Mouse (Mus musculus): ENCODE measurements around the gene Shpk. TPM values are rescaled to one million over a fixed set of nuclear protein-coding genes. Genes with fewer than 3 reads are reported as not detected.

Gene Shpk
- polyA plus RNA-seq, 1 experiment from 2014 or later: 1.8 TPM

- no peak within 1 kb of the TSS for H3K9ac ChIP-seq (replicated peaks)
- no peak within 1 kb of the TSS for H3K27ac ChIP-seq
- peaks cover 4% of the 10 kb centered on the region for H3K9me3 ChIP-seq
- H3K4me3 ChIP-seq (replicated peaks): no peak within 1 kb of the TSS
- H3K27me3 ChIP-seq: no peaks in the 10 kb centered on the region
- H3K4me1 ChIP-seq (replicated peaks): no peaks in the 10 kb centered on the region
- ATAC-seq: peak; percentile 40; the same call in 1 of the 2 replicates
- no peaks in the 10 kb centered on the region for H3K36me3 ChIP-seq
- 85% methylated on average over 5 of the region's 5 CpGs for WGBS
- no peak within 1 kb of the TSS for H3K4me2 ChIP-seq (replicated peaks)
Observed at GRCm38 (mm10) chr11:73233992-73234391, 34.7 kb downstream of the Shpk start, which contains the start of gene Trpv1. TSS of gene Trpv1 (plus strand) at chr11:73234292.

- WGBS: 49% methylated on average over 5 of the region's 5 CpGs
- no peaks in the 10 kb centered on the region for H3K9me3 ChIP-seq
- H3K27me3 ChIP-seq: no peaks in the 10 kb centered on the region
- no peak for ATAC-seq
- no peaks in the 10 kb centered on the region for H3K36me3 ChIP-seq
- no peak overlapping the region for H3K9ac ChIP-seq (replicated peaks)
- H3K4me1 ChIP-seq (replicated peaks): no peaks in the 10 kb centered on the region
- no peak overlapping the region for H3K4me3 ChIP-seq (replicated peaks)
- no peak overlapping the region for H3K27ac ChIP-seq
- no peak overlapping the region for H3K4me2 ChIP-seq (replicated peaks)
Observed at GRCm38 (mm10) chr11:73235990-73236701, 36.9 kb downstream of the Shpk start.

- no peaks in the 10 kb centered on the region for H3K9me3 ChIP-seq
- H3K4me3 ChIP-seq (replicated peaks): no peak overlapping the region
- no peak overlapping the region for H3K4me2 ChIP-seq (replicated peaks)
- no peaks in the 10 kb centered on the region for H3K36me3 ChIP-seq
- no peak overlapping the region for H3K27ac ChIP-seq
- no peaks in the 10 kb centered on the region for H3K27me3 ChIP-seq
- ATAC-seq: no peak
- no peaks in the 10 kb centered on the region for H3K4me1 ChIP-seq (replicated peaks)
- no peak overlapping the region for H3K9ac ChIP-seq (replicated peaks)
- WGBS: 85% methylated on average over 3 of the region's 3 CpGs
Observed at GRCm38 (mm10) chr11:73236731-73237130, 37.5 kb downstream of the Shpk start.

- WGBS: 89% methylated on average over 6 of the region's 6 CpGs
- Histone ChIP-seq H3K4me1 (replicated peaks) (no peaks in the 10 kb centered on the region), H3K4me3 (replicated peaks) (no peak overlapping the region), H3K36me3 (no peaks in the 10 kb centered on the region), H3K27ac (no peak overlapping the region), H3K9me3 (no peaks in the 10 kb centered on the region), H3K4me2 (replicated peaks) (no peak overlapping the region), H3K27me3 (no peaks in the 10 kb centered on the region), H3K9ac (replicated peaks) (no peak overlapping the region)
- no peak for ATAC-seq
Observed at GRCm38 (mm10) chr11:73242199-73242598, 42.9 kb downstream of the Shpk start.

- Histone ChIP-seq H3K27me3 (no peaks in the 10 kb centered on the region), H3K4me2 (replicated peaks) (no peak overlapping the region), H3K4me1 (replicated peaks) (no peaks in the 10 kb centered on the region), H3K36me3 (no peaks in the 10 kb centered on the region), H3K9me3 (no peaks in the 10 kb centered on the region), H3K4me3 (replicated peaks) (no peak overlapping the region), H3K9ac (replicated peaks) (no peak overlapping the region), H3K27ac (no peak overlapping the region)
- ATAC-seq: no peak
- 87% methylated on average over 4 of the region's 4 CpGs for WGBS
Observed at GRCm38 (mm10) chr11:73242777-73243176, 43.5 kb downstream of the Shpk start.

GRCm38 (mm10) chr11:73257362-73257945 lies 58.2 kb downstream of the Shpk start:
- no peak overlapping the region for H3K9ac ChIP-seq (replicated peaks)
- ATAC-seq: no peak
- WGBS: 78% methylated on average over 4 of the region's 4 CpGs

GRCm38 (mm10) chr11:73258664-73259063 lies 59.4 kb downstream of the Shpk start:
- H3K4me2 ChIP-seq (replicated peaks): no peak overlapping the region
- H3K27me3 ChIP-seq: no peaks in the 10 kb centered on the region
- no peak overlapping the region for H3K27ac ChIP-seq
- no peaks in the 10 kb centered on the region for H3K36me3 ChIP-seq
- no peak for ATAC-seq
- no peaks in the 10 kb centered on the region for H3K9me3 ChIP-seq
- no peak overlapping the region for H3K4me3 ChIP-seq (replicated peaks)
- H3K4me1 ChIP-seq (replicated peaks): no peaks in the 10 kb centered on the region
- H3K9ac ChIP-seq (replicated peaks): no peak overlapping the region

More at GRCm38 (mm10) chr11:73257362-73257945, 58.2 kb downstream of the Shpk start:
- Histone ChIP-seq H3K9me3 (no peaks in the 10 kb centered on the region), H3K4me2 (replicated peaks) (no peak overlapping the region), H3K27me3 (no peaks in the 10 kb centered on the region), H3K27ac (no peak overlapping the region), H3K36me3 (no peaks in the 10 kb centered on the region), H3K4me1 (replicated peaks) (no peaks in the 10 kb centered on the region), H3K4me3 (replicated peaks) (no peak overlapping the region)

- H3K36me3 ChIP-seq: no peaks in the 10 kb centered on the region
- no peak for ATAC-seq
- no peak overlapping the region for H3K4me3 ChIP-seq (replicated peaks)
- no peaks in the 10 kb centered on the region for H3K4me1 ChIP-seq (replicated peaks)
- H3K4me2 ChIP-seq (replicated peaks): no peak overlapping the region
- no peak overlapping the region for H3K27ac ChIP-seq
- no peaks in the 10 kb centered on the region for H3K27me3 ChIP-seq
- H3K9ac ChIP-seq (replicated peaks): no peak overlapping the region
- H3K9me3 ChIP-seq: no peaks in the 10 kb centered on the region
- 90% methylated on average over 3 of the region's 3 CpGs for WGBS
Observed at GRCm38 (mm10) chr11:73260457-73260856, 61.2 kb downstream of the Shpk start.

GRCm38 (mm10) chr11:73261385-73261784 lies 62.1 kb downstream of the Shpk start:
- Histone ChIP-seq H3K9ac (replicated peaks) (no peak overlapping the region), H3K27ac (no peak overlapping the region), H3K27me3 (no peaks in the 10 kb centered on the region), H3K4me1 (replicated peaks) (no peaks in the 10 kb centered on the region), H3K4me3 (replicated peaks) (no peak overlapping the region), H3K9me3 (no peaks in the 10 kb centered on the region), H3K36me3 (no peaks in the 10 kb centered on the region), H3K4me2 (replicated peaks) (no peak overlapping the region)
- WGBS: 96% methylated on average over 1 of the region's 1 CpGs
- ATAC-seq: no peak

- WGBS: 92% methylated on average over 7 of the region's 7 CpGs
- H3K36me3 ChIP-seq: no peaks in the 10 kb centered on the region
- H3K9me3 ChIP-seq: no peaks in the 10 kb centered on the region
- no peaks in the 10 kb centered on the region for H3K27me3 ChIP-seq
- ATAC-seq: no peak
- no peak within 1 kb of the TSS for H3K27ac ChIP-seq
- no peak within 1 kb of the TSS for H3K4me2 ChIP-seq (replicated peaks)
- H3K4me1 ChIP-seq (replicated peaks): no peaks in the 10 kb centered on the region
- no peak within 1 kb of the TSS for H3K4me3 ChIP-seq (replicated peaks)
- H3K9ac ChIP-seq (replicated peaks): no peak within 1 kb of the TSS
Observed at GRCm38 (mm10) chr11:73267267-73267666, 68.0 kb downstream of the Shpk start, which contains the start of gene Trpv3. TSS of gene Trpv3 (plus strand) at chr11:73267388.
